Mouse (Mus musculus): ENCODE data around the gene Gypa. TPM values are rescaled to one million over a fixed set of nuclear protein-coding genes. Genes with fewer than 3 reads are reported as not detected.

The Gypa gene
- polyA plus RNA-seq, 1 experiment from 2014 or later, result 24.1 TPM

- Histone ChIP-seq H3K4me1 (replicated peaks) (no peaks in the 10 kb centered on the region), H3K4me2 (no peak overlapping the region), H3K9me3 (replicated peaks) (no peaks in the 10 kb centered on the region), H3K9ac (no peak overlapping the region), H3K4me3 (no peak overlapping the region), H3K36me3 (no peaks in the 10 kb centered on the region), H3K27me3 (no peaks in the 10 kb centered on the region), H3K27ac (no peak overlapping the region)
- no peak for ATAC-seq (replicated peaks; ENCODE audit: insufficient number of reproducible peaks, insufficient read depth, low FRiP score, low read depth)
- 58% methylated on average over 3 of the region's 3 CpGs for WGBS
Measured at GRCm38 (mm10) chr8:80551303-80551702, 57.7 kb downstream of the Gypa start.

- no peaks in the 10 kb centered on the region for H3K9me3 ChIP-seq (replicated peaks)
- no peak overlapping the region for H3K9ac ChIP-seq
- H3K4me1 ChIP-seq (replicated peaks), result no peaks in the 10 kb centered on the region
- no peak overlapping the region for H3K4me3 ChIP-seq
- no peak overlapping the region for H3K27ac ChIP-seq
- 85% methylated on average over 2 of the region's 2 CpGs for WGBS
- H3K36me3 ChIP-seq, result no peaks in the 10 kb centered on the region
- ATAC-seq (replicated peaks; ENCODE audit: insufficient number of reproducible peaks, insufficient read depth, low FRiP score, low read depth), result no peak
- H3K4me2 ChIP-seq, result no peak overlapping the region
- H3K27me3 ChIP-seq, result no peaks in the 10 kb centered on the region
Measured at GRCm38 (mm10) chr8:80554991-80555390, 61.4 kb downstream of the Gypa start.

Other genes starting within 250 kb of the Gypa start
- gene Frem3, start 117.3 kb downstream of the Gypa start, polyA plus RNA-seq (2015; fragmentation: Nextera tagmentation; extraction: Ambion mirVana), result 0.33 and 0.49 TPM in 2 replicates
- 34.2 and 42.3 TPM in 2 replicates for gene Smarca5, start 245.7 kb downstream of the Gypa start, polyA plus RNA-seq (2015; fragmentation: Nextera tagmentation; extraction: Ambion mirVana)

Measured in heart, embryonic 15.5 days (tissue).